Mouse (Mus musculus) kidney, postnatal 0 days (tissue): ENCODE measurements around the gene Ostf1. TPM values are rescaled to one million over a fixed set of nuclear protein-coding genes. Genes with fewer than 3 reads are reported as not detected.

Experiments used
- ATAC-seq: fragments of 200-750 bp; cut with Nextera tagmentation; replicated peaks from 2 replicates; pipeline ENCODE4 v1.8.0; 2017; ENCODE audit warnings: low read depth, moderate number of reproducible peaks, moderate TSS enrichment, moderate library complexity; ENCODE audit not compliant: low FRiP score
- DNase-seq: peaks from one replicate; pipeline ENCODE4 v3.0.0-alpha.2; 2016; ENCODE audit warnings: low spot score
- H3K27ac ChIP-seq: fragments of 300-500 bp; sonication (generic); 2 replicates; pipeline ENCODE4 v1.5.1; 2014; ENCODE audit warnings: mild to moderate bottlenecking
- H3K27me3 ChIP-seq: fragments of 300-500 bp; sonication (generic); 2 replicates; pipeline ENCODE4 v1.6.1; 2014; ENCODE audit warnings: low read length, mixed read lengths; ENCODE audit not compliant: insufficient read depth
- H3K36me3 ChIP-seq: fragments of 300-500 bp; sonication (generic); 2 replicates; pipeline ENCODE4 v1.6.1; 2014; ENCODE audit warnings: low read length, mixed read lengths; ENCODE audit not compliant: insufficient read depth
- H3K4me1 ChIP-seq: fragments of 300-500 bp; sonication (generic); replicated peaks from 2 replicates; pipeline ENCODE4 v1.6.1; 2014; ENCODE audit warnings: antibody characterized with exemption, low read length, mixed read lengths; ENCODE audit not compliant: insufficient read depth
- H3K4me2 ChIP-seq: fragments of 300-500 bp; sonication (generic); 2 replicates; pipeline ENCODE4 v1.6.1; 2014; ENCODE audit warnings: mild to moderate bottlenecking, low read length, moderate library complexity, mixed read lengths
- H3K4me3 ChIP-seq: fragments of 300-500 bp; sonication (generic); replicated peaks from 2 replicates; pipeline ENCODE4 v1.5.1; 2014; ENCODE audit warnings: low read depth, low read length
- H3K9ac ChIP-seq: fragments of 300-500 bp; sonication (generic); 2 replicates; pipeline ENCODE4 v1.6.1; 2014; ENCODE audit warnings: low read depth, low read length
- H3K9me3 ChIP-seq: fragments of 300-500 bp; sonication (generic); replicated peaks from 2 replicates; pipeline ENCODE4 v1.6.1; 2016; ENCODE audit warnings: low read length, inconsistent platforms, mixed read lengths
- CTCF ChIP-seq: IDR thresholded peaks from 2 replicates; pipeline ENCODE4 v1.5.1; 2016; ENCODE audit warnings: antibody characterized with exemption, low read depth, mild to moderate bottlenecking, moderate library complexity
- WGBS: fragments of 180-500 bp; shearing (Covaris S2); extraction: QIAGEN DNeasy Blood & Tissue Kit; methylation state at CpG from one replicate; pipeline ENCODE4 v1.1.7; 2014; 5-methylcytosine and 5-hydroxymethylcytosine counted together
- polyA plus RNA-seq: library from polyadenylated mRNA; unstranded; fragments of >200 nt; fragmentation: Nextera tagmentation; extraction: Ambion mirVana; gene quantifications from 2 replicates; pipeline ENCODE4 v1.2.1, GENCODE M21; 2015

Gene Ostf1
- polyA plus RNA-seq, 1 experiment from 2014 or later: 191 TPM

- ATAC-seq: peak; percentile 34; the same call in 1 of the 2 replicates
- H3K4me3 ChIP-seq: no peak overlapping the region
Observed at GRCm38 (mm10) chr19:18573907-18574306, 57.7 kb downstream of the Ostf1 start.

GRCm38 (mm10) chr19:18573443-18573842 is 58.2 kb downstream of the Ostf1 start:
- no peaks in the 10 kb centered on the region for H3K27me3 ChIP-seq
- no peak for TF ChIP-seq CTCF
- WGBS: 22% methylated on average over 3 of the region's 3 CpGs
- no peak overlapping the region for H3K4me2 ChIP-seq
- no peaks in the 10 kb centered on the region for H3K9me3 ChIP-seq
- peak; percentile 53 for DNase-seq
- no peaks in the 10 kb centered on the region for H3K36me3 ChIP-seq
- no peak overlapping the region for H3K4me3 ChIP-seq
- 0 out of 2 replicates have a peak, but pooled peaks have one; percentile 17 for ATAC-seq
- peaks cover 10% of the 10 kb centered on the region; the same call in 1 of the 2 replicates for H3K4me1 ChIP-seq
- H3K9ac ChIP-seq: no peak overlapping the region
- H3K27ac ChIP-seq: no peak overlapping the region

More at GRCm38 (mm10) chr19:18573907-18574306, 57.7 kb downstream of the Ostf1 start:
- Histone ChIP-seq H3K27ac (no peak overlapping the region), H3K4me1 (peaks cover 15% of the 10 kb centered on the region; the same call in 1 of the 2 replicates), H3K9me3 (no peaks in the 10 kb centered on the region), H3K4me2 (no peak overlapping the region), H3K36me3 (no peaks in the 10 kb centered on the region), H3K27me3 (no peaks in the 10 kb centered on the region), H3K9ac (no peak overlapping the region)
- DNase-seq: peak; percentile 33
- 62% methylated on average over 5 of the region's 5 CpGs for WGBS
- TF ChIP-seq CTCF: no peak

- no peaks in the 10 kb centered on the region; the same call in 1 of the 2 replicates for H3K4me1 ChIP-seq
- no peak for DNase-seq
- H3K27ac ChIP-seq: no peak overlapping the region
- no peak overlapping the region for H3K4me3 ChIP-seq
- WGBS: 100% methylated on average over 1 of the region's 1 CpGs
- no peaks in the 10 kb centered on the region for H3K27me3 ChIP-seq
- no peak for TF ChIP-seq CTCF
- H3K9ac ChIP-seq: no peak overlapping the region
- no peak overlapping the region for H3K4me2 ChIP-seq
- H3K9me3 ChIP-seq: no peaks in the 10 kb centered on the region
- no peaks in the 10 kb centered on the region for H3K36me3 ChIP-seq
- no peak for ATAC-seq
Observed at GRCm38 (mm10) chr19:18569496-18569895, 62.1 kb downstream of the Ostf1 start.

DNA sequence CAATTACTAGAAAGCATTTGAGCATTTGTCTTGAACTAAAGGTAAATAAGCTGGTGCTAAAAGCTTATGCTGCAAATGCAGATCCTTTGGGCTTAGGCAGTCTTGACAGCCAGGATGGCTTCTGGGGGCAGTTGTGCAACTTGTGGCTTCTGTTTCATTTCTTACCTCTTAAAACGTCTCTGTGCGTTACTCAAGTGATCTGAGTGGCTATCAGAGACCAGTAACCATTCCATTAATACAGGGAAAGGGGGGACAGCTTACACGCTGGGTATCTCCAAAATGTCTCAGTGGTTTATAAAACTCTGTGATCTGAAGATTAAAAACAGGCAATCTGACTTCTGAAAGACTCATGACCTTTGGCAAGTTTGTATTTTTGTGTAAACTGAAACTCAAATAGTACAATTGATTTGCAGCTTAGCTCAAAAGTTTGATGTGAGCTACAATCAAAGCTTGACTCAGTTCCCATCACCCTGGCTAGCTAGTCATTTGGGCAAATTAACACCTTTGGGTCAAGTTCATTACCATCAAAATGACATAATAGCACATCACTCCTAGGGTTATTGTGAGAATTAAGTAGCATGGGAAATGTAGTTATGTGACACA is 62.7 kb downstream of the Ostf1 start:
- Histone ChIP-seq H3K9me3 (no peaks in the 10 kb centered on the region), H3K27ac (no peak overlapping the region), H3K4me3 (no peak overlapping the region), H3K4me1 (no peaks in the 10 kb centered on the region; the same call in none of the 2 replicates), H3K36me3 (no peaks in the 10 kb centered on the region), H3K4me2 (no peak overlapping the region), H3K9ac (no peak overlapping the region), H3K27me3 (no peaks in the 10 kb centered on the region)
- no peak for ATAC-seq
- TF ChIP-seq CTCF: no peak
- DNase-seq: no peak
- 84% methylated on average over 3 of the region's 3 CpGs for WGBS

- H3K4me3 ChIP-seq: no peak overlapping the region
- no peak for ATAC-seq
- no peaks in the 10 kb centered on the region for H3K27me3 ChIP-seq
- TF ChIP-seq CTCF: no peak
- no peak overlapping the region for H3K4me2 ChIP-seq
- H3K9me3 ChIP-seq: no peaks in the 10 kb centered on the region
- 90% methylated on average over 12 of the region's 12 CpGs for WGBS
- H3K4me1 ChIP-seq: no peaks in the 10 kb centered on the region; the same call in 1 of the 2 replicates
- DNase-seq: no peak
- H3K27ac ChIP-seq: no peak overlapping the region
- no peak overlapping the region for H3K9ac ChIP-seq
- no peaks in the 10 kb centered on the region for H3K36me3 ChIP-seq
Observed at GRCm38 (mm10) chr19:18567936-18568827, 63.4 kb downstream of the Ostf1 start.

- Histone ChIP-seq H3K9ac (no peak overlapping the region), H3K4me3 (no peak overlapping the region), H3K4me2 (no peak overlapping the region), H3K9me3 (no peaks in the 10 kb centered on the region), H3K36me3 (no peaks in the 10 kb centered on the region), H3K27ac (no peak overlapping the region), H3K27me3 (no peaks in the 10 kb centered on the region), H3K4me1 (no peaks in the 10 kb centered on the region; the same call in 1 of the 2 replicates)
- no peak for ATAC-seq
- 87% methylated on average over 11 of the region's 11 CpGs for WGBS
- DNase-seq: no peak
- TF ChIP-seq CTCF: no peak
Observed at GRCm38 (mm10) chr19:18567501-18567900, 64.1 kb downstream of the Ostf1 start.
